Mouse (Mus musculus): ENCODE measurements around the gene Gm21905.

GRCm38 (mm10) chr5:67946321-67946720 is at the start of gene Gm21905:
- no peak for TF ChIP-seq FLI1 (IDR thresholded peaks at IDR 0.05; ENCODE audit: low read length)
- no peak for TF ChIP-seq GATA1 (IDR thresholded peaks at IDR 0.05; ENCODE audit: borderline replicate concordance, low read length)
